Mouse (Mus musculus) cortical plate, adult 2 months (tissue): ENCODE results near the gene Praf2.
A peak's percentile ranks its signal among the peaks of the same experiment; 100 is the strongest.

ENCODE experiments used
- CTCF ChIP-seq: fragments of 200-500 bp; IDR thresholded peaks from 2 replicates; pipeline ENCODE4 v1.5.1; 2011; ENCODE audit warnings: mild to moderate bottlenecking, control low read depth, low read length; ENCODE audit not compliant: insufficient read depth; ENCODE audit errors: extremely low read depth
- POLR2A ChIP-seq: fragments of 200-500 bp; IDR thresholded peaks from 2 replicates; pipeline ENCODE4 v1.6.1; 2011; ENCODE audit warnings: mild to moderate bottlenecking, low read length, control low read depth; ENCODE audit not compliant: insufficient read depth; ENCODE audit errors: extremely low read depth

GRCm38 (mm10) chrX:7692862-7693261 lies 35.4 kb upstream of the Praf2 start:
- peak; percentile 24; the same call in 1 of the 2 replicates for TF ChIP-seq CTCF
- TF ChIP-seq POLR2A: no peak
